Mouse (Mus musculus) bone marrow macrophage, adult 2 months (primary cell): ENCODE measurements around the gene Tnik. TPM values are rescaled to one million over a fixed set of nuclear protein-coding genes. Genes with fewer than 3 reads are reported as not detected.

Source experiments
- H3K27ac ChIP-seq: 2 replicates; pipeline ENCODE4 v1.5.1; 2012; ENCODE audit warnings: low read depth, low read length; ENCODE audit not compliant: insufficient read depth
- H3K4me1 ChIP-seq: 2 replicates; pipeline ENCODE4 v1.6.1; 2012; ENCODE audit warnings: low read length; ENCODE audit not compliant: control insufficient read depth, insufficient read depth
- H3K4me3 ChIP-seq: 2 replicates; pipeline ENCODE4 v1.5.1; 2012; ENCODE audit warnings: mild to moderate bottlenecking, low read length, moderate library complexity; ENCODE audit not compliant: insufficient read depth
- CTCF ChIP-seq: IDR thresholded peaks from 2 replicates; pipeline ENCODE4 v1.5.1; 2012; ENCODE audit warnings: low read depth, mild to moderate bottlenecking, low read length, moderate library complexity
- POLR2A ChIP-seq: IDR thresholded peaks from 2 replicates; pipeline ENCODE4 v1.6.1; 2012; ENCODE audit warnings: mild to moderate bottlenecking, low read depth, low read length, borderline replicate concordance
- polyA plus RNA-seq: library from polyadenylated mRNA; stranded (reverse); fragments of >200 nt; gene quantifications from 2 replicates; pipeline ENCODE4 v1.2.4, GENCODE M21; 2012; ENCODE audit not compliant: missing spikeins, insufficient read depth, insufficient read length

Gene Tnik
- polyA plus RNA-seq, 1 experiment, result 0.54 TPM

DNA sequence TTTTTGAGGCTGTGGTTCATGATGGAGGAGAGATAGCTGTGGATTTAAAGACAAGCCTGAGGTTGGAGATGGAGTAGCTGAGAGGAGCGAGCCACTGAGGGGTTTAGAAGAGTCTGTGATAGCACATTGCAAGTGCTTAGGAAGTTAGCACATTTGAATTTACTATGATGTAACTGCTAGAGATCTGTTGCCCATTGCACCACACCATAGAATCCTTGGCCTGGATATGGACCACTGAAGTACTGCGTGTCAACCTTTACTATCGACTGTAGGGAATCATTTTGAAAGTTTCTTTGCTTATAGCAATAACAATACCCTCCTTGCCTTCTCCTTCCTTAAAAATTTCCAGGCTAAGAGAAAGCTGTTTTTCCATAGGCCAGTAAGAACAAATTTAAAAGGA is 80.2 kb downstream of the Tnik start:
- Histone ChIP-seq H3K4me1 (no peaks in the 10 kb centered on the region), H3K4me3 (no peak overlapping the region), H3K27ac (no peak overlapping the region)
- no peak for TF ChIP-seq CTCF
- no peak for TF ChIP-seq POLR2A

DNA sequence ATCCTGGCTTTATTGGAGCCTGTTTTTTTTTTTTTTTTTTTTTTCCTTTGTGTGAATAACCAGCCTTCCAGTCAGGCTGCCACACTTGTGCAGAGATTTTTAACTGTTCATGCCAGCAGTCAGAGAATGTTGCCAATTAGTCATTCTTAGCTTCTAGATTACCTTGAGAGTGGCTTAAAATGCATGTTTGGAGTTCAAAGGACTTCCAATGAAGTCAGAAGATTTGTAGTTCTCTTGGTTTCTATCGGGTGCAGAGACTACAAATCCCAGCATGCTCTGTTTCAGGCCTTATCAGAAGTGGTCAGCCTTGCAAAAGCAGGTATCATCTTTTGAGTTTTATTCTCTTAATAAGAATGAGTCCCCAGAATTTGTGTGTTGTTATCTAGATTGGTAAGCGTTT is 80.6 kb downstream of the Tnik start:
- H3K4me1 ChIP-seq, result no peaks in the 10 kb centered on the region
- H3K4me3 ChIP-seq, result no peak overlapping the region
- no peak for TF ChIP-seq CTCF
- TF ChIP-seq POLR2A, result no peak
- H3K27ac ChIP-seq, result no peak overlapping the region

DNA sequence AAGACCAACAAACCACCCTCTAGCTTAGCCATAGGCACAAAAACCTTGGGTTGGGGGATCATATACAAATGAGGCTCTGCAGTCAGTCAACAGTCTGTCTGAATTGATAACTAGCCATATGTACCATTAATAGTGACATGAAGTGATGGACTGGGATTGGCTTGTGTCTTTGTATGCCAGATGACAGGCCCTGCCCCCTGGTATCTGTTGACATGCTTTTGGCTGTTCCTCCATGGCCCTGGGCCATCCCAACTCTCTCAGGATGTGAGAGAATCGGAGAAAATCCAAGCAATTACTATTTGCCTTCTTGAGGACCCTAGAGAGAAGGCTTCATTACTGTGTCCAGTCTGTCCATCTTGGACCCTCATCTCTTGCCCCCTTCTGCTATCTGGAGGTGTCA is 82.4 kb downstream of the Tnik start:
- H3K4me1 ChIP-seq, result no peaks in the 10 kb centered on the region

DNA sequence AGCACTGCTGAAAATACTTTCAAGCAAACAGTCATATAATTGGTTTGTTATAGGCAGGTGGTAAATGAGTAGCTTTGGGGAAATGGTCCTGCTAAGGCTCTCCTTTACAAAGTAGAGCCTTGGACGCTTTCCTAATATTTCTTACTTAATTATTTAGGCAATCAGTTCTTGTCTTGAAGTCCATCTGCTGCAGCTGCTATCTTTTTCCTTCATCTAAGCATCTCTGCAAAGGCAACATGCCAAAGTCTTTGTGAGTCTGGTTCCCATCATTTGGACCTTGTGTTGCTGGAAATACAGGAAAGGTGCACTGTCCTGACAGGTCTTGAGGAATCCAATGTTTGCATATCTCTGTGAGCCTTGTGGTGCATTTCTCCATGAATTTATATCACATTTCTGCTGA is 82.9 kb downstream of the Tnik start:
- no peaks in the 10 kb centered on the region for H3K4me1 ChIP-seq
- TF ChIP-seq CTCF, result no peak
- no peak for TF ChIP-seq POLR2A
- no peak overlapping the region for H3K4me3 ChIP-seq
- H3K27ac ChIP-seq, result no peak overlapping the region

More for the DNA sequence above, 82.4 kb downstream of the Tnik start:
- no peak overlapping the region for H3K4me3 ChIP-seq
- no peak for TF ChIP-seq CTCF
- TF ChIP-seq POLR2A, result no peak
- no peak overlapping the region for H3K27ac ChIP-seq

DNA sequence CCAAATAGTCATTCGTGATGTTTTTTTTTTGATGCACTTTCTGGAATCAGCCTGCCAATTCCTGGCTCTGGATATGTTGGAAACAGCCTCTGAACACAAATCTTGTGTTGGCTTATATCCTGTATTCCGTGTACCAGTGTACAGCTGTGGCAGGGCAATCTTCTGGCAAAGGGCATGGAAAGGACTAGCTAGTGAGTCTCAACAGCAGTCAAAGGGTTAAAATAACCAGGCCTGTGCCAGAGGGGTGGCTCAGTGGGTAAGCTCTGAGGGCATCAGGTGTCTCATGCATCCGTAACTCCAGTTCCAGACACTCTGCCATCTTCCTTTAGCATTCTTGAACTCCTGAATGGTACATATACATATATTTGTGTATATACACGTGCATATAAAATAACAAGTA is 83.5 kb downstream of the Tnik start:
- TF ChIP-seq POLR2A, result no peak
- no peaks in the 10 kb centered on the region for H3K4me1 ChIP-seq
- H3K4me3 ChIP-seq, result no peak overlapping the region
- H3K27ac ChIP-seq, result no peak overlapping the region

DNA sequence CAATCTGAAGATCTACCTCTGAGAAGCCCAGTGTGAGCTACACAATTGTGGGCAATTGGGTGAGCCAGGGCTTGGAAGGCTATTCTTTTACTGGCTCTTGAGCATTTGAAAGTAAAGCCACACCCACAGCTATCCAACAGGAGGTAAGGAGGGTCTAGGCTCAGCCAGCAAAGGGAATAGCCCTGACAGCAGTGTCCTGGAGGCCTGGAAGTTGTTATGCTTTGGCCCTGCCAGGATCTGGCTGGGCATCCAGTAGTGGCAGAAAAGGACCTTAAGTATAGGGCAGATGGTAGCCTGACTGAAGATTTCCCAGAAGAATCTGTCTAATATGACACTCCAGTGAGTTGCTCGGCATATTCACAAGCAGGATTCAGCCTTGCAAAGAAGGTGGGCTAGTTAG is 85.7 kb downstream of the Tnik start:
- TF ChIP-seq POLR2A (no peak), CTCF (no peak)
- Histone ChIP-seq H3K27ac (no peak overlapping the region), H3K4me1 (no peaks in the 10 kb centered on the region), H3K4me3 (no peak overlapping the region)

DNA sequence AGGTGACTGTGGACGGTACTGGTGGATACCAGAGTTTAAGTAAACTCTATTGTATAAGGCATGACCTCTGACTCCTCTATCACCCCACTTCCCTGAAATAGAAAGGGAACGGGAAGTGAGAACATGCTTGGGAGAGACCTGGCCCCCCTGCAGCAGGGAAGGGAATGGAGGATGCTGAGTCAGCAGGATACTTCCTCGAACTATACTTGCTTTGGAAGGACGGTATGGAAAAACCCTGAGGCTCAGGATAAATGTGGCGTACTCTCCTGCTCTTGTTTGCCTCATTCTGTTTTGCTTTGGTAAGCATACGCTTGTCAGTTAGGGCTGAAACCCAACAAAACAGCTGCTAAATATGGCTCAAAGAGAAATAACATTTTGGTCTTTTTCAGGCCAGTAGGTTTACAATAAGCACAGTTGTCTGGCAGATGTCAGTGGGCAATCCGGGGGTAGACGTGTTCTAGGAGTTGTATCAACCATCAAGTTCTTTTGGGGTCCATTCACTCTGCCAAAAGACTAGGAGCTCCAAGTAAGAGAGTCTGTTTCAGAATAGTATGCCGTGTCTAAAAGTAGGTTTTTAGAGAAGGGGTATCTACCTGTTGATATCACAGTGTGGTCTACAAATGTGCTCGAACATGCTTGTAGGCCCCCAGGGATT is 87.3 kb downstream of the Tnik start:
- TF ChIP-seq POLR2A (no peak), CTCF (no peak)
- Histone ChIP-seq H3K4me1 (no peaks in the 10 kb centered on the region), H3K27ac (no peak overlapping the region), H3K4me3 (no peak overlapping the region)

DNA sequence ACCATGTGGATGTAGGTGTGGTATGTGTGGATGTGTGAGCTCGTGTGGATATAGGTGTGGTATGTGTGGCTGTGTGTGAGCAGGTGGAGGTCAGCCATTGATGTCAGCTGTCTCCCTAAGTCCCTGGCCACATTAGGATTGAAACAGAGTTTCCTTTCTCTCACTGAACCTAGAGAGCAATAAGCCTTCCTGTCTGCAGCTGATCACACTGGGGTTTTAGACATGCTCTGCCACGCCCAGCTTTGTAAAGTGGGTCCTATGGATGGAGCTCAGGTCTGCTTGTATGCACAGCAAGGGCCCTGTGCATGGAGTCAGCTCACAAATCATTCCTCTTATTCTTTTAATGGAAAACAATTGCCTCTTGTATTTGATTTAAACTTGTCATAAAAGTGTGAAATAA is 95.4 kb downstream of the Tnik start:
- Histone ChIP-seq H3K27ac (no peak overlapping the region), H3K4me1 (no peaks in the 10 kb centered on the region)
- TF ChIP-seq CTCF, result no peak
- TF ChIP-seq POLR2A, result no peak

DNA sequence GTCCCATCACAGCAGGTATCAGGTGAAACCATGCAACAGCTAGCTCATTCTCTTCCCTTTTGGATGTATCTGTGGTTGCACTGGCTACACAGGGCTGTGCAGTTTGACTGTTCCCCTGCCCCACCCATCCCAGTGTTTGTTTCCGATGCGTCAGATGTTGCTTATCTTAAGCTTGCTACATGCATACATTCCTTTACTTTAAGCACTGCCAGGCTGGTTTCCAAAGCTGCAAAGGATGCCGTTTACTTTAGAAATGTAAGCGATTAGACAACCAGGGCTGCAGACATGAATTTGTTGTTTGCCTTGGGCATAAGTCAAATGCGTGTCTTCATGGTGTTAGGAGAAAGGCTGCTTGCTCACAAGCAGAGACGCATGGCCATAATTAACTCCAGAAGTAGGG is 96.1 kb downstream of the Tnik start:
- Histone ChIP-seq H3K4me1 (no peaks in the 10 kb centered on the region), H3K4me3 (no peak overlapping the region), H3K27ac (no peak overlapping the region)
- TF ChIP-seq CTCF (no peak), POLR2A (no peak)

More for the DNA sequence above, 95.4 kb downstream of the Tnik start:
- no peak overlapping the region for H3K4me3 ChIP-seq

DNA sequence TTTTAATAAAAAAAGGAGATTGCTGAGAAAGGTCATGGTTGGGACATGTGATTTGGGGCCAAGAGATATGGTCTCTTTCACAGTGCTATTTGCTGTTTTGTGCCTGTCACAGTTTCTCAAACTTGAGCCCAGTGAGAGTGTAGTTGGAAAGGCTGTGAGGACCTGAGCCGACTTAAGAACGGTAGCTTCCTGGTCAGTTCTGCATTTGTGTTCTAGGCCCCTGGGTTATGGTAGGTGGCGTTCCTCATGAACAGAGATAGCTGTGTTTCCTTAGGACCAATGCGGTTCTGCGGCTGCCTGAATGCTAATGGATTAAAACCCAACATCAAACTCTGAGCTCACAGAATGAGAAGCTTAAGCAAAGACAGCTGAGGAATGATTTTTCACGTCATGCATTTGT is 98.0 kb downstream of the Tnik start:
- TF ChIP-seq POLR2A (no peak), CTCF (no peak)
- H3K4me3 ChIP-seq, result no peak overlapping the region
- H3K27ac ChIP-seq, result no peak overlapping the region
- H3K4me1 ChIP-seq, result no peaks in the 10 kb centered on the region
